Mouse (Mus musculus): Measurements from ENCODE around the gene Dip2a. TPM values are rescaled to one million over a fixed set of nuclear protein-coding genes. Genes with fewer than 3 reads are reported as not detected.

Gene Dip2a
- polyA plus RNA-seq, 1 experiment from 2014 or later = 9.3 TPM

DNA sequence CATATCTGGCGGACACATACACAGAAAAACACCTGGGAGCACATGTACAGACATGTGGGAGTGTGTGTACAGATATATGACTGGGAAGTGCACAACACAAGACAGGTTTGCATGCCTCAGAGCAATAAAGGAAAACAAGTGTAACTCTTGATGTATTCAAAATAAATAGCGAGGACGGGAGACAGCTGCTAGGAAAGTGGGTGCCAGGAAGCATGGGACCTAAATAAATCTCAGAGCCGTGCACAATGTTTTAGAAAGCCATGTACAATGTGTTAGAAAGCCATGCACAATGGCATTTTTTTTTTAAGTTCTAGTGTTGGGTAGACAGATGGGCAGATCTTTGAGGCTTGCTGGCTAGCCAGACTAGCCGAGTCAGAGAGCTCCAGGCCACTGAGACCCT lies 56.0 kb downstream of the Dip2a start:
- no peak overlapping the region for H3K27ac ChIP-seq (replicated peaks; ENCODE audit: low read depth, low read length)
- H3K4me1 ChIP-seq (ENCODE audit: control insufficient read depth, insufficient read depth, low read length) = no peaks in the 10 kb centered on the region
- H3K4me2 ChIP-seq (ENCODE audit: low read length) = no peak overlapping the region
- 93% methylated on average over 5 of the region's 5 CpGs for WGBS
- no peaks in the 10 kb centered on the region for H3K9me3 ChIP-seq (ENCODE audit: control insufficient read depth, low read length)
- DNase-seq = no peak
- H3K4me3 ChIP-seq (replicated peaks; ENCODE audit: low read depth, low read length) = no peak overlapping the region
- ATAC-seq (ENCODE audit: low FRiP score, low TSS enrichment) = no peak
- no peaks in the 10 kb centered on the region for H3K27me3 ChIP-seq (ENCODE audit: control insufficient read depth, insufficient read depth, low read length)
- no peak overlapping the region for H3K9ac ChIP-seq (replicated peaks; ENCODE audit: low read length)
- H3K36me3 ChIP-seq (ENCODE audit: control insufficient read depth, insufficient read depth, low read length) = peaks cover 97% of the 10 kb centered on the region

DNA sequence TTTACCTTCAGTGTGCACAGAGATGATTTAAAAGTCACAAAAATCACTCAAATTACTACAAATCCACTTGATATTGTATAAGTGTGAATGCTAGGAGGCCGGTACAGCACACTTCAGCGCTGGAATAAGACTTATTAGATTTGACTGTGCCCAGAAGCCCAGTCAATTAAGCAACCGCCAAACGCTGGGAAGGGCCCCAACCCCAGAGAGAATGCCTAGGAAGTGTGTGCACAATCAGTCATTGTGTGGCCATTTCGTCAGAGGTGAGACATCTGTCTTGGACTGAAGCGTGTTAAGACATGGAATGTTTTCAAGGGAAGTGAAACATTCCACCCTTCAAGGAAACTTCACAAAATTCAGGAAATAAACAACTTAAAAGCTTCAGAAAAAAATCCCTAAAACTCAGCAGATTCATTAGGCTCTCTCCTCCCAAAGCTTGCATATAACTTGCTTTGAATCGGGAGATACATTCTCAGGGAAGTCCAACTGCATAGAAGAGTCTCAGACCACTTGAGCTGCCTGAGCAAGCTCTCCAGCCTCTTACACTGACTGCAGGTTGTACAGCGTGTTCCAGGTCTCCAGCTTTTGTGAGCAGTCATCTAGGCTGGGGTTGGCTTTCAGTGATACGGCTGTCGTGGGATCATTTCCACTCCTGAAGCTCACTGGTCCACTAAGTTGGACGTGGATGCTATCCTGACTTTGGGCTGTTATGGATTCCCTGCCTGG lies 56.7 kb downstream of the Dip2a start:
- no peak overlapping the region for H3K4me2 ChIP-seq (ENCODE audit: low read length)
- no peaks in the 10 kb centered on the region for H3K27me3 ChIP-seq (ENCODE audit: control insufficient read depth, insufficient read depth, low read length)
- no peak overlapping the region for H3K27ac ChIP-seq (replicated peaks; ENCODE audit: low read depth, low read length)
- WGBS = 85% methylated on average over 11 of the region's 11 CpGs
- H3K9ac ChIP-seq (replicated peaks; ENCODE audit: low read length) = no peak overlapping the region
- no peak for ATAC-seq (ENCODE audit: low FRiP score, low TSS enrichment)
- peaks cover 97% of the 10 kb centered on the region for H3K36me3 ChIP-seq (ENCODE audit: control insufficient read depth, insufficient read depth, low read length)
- DNase-seq = no peak
- no peaks in the 10 kb centered on the region for H3K9me3 ChIP-seq (ENCODE audit: control insufficient read depth, low read length)
- no peak overlapping the region for H3K4me3 ChIP-seq (replicated peaks; ENCODE audit: low read depth, low read length)
- no peaks in the 10 kb centered on the region for H3K4me1 ChIP-seq (ENCODE audit: control insufficient read depth, insufficient read depth, low read length)

DNA sequence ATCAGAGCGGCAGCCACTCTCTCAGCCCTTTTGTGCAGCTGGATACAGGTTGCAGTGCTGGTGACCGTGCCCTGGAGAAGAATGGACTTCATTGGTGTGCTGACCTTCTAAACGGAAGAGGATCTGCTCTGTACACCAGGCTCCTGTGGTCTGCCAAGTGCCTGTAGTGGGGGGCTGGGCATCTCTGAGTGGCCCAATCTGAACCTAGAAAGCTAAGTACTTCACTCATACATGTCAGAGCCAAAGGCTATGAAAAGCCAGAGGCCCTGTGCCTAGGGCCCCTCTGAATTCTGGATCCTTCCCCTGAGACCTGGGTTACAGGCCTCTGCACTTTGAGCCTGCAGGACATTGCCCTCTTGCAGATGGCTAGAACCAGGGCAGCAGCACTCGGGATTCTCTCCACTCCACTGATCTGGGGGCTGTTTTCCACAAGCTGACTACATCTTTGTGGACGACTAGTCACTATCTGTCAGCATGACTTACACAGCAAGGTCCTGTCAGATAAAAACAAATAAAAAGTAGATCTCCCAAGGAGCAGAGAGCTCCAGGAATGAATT lies 66.5 kb downstream of the Dip2a start:
- 66% methylated on average over 5 of the region's 5 CpGs for WGBS
- Histone ChIP-seq H3K36me3 (ENCODE audit: control insufficient read depth, insufficient read depth, low read length) (peaks cover 91% of the 10 kb centered on the region), H3K4me2 (ENCODE audit: low read length) (no peak overlapping the region), H3K4me1 (ENCODE audit: control insufficient read depth, insufficient read depth, low read length) (no peaks in the 10 kb centered on the region), H3K9ac (replicated peaks; ENCODE audit: low read length) (no peak overlapping the region), H3K4me3 (replicated peaks; ENCODE audit: low read depth, low read length) (no peak overlapping the region), H3K27me3 (ENCODE audit: control insufficient read depth, insufficient read depth, low read length) (no peaks in the 10 kb centered on the region), H3K9me3 (ENCODE audit: control insufficient read depth, low read length) (no peaks in the 10 kb centered on the region), H3K27ac (replicated peaks; ENCODE audit: low read depth, low read length) (no peak overlapping the region)
- DNase-seq = no peak
- no peak for ATAC-seq (ENCODE audit: low FRiP score, low TSS enrichment)

DNA sequence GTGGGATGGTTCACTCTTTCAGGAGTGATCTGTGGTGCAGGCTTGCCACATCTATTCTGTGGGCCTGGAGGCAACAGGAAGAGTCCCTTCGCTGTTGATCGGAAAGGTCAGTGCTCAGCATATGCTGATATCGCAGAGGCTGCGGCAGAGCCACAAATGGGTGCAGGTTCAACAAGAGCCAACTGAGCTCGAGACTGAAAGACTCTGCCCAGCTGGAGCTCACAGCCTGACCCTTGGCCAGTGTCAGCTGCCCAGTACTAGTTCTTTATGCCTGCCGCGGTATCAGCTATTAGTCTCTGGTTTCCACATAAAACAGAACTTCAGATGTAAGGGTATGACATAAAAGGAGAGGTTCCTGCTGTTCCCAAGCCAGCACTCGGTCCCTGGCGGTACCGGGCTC lies 69.8 kb downstream of the Dip2a start:
- no peak for ATAC-seq (ENCODE audit: low FRiP score, low TSS enrichment)
- no peak overlapping the region for H3K4me2 ChIP-seq (ENCODE audit: low read length)

DNA sequence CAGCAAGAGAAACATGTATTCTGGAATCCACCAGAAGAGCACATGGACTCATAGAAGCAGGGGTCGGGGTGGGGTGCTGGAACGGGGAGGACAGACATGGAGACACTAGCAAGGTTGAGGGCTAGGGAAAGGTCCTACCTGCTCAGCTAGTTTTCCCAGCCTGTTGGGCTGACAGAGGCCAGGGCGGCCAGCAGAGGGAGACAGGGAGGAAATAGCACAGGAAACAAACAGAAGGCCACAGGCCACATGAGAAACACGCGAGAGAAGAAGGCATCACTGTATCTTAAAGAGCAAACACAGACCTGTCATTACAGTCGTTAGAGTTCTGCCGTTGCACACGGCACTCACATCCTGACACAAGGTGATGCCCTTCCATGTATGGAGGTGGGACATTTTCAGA lies 73.9 kb downstream of the Dip2a start:
- ATAC-seq (ENCODE audit: low FRiP score, low TSS enrichment) = no peak
- Histone ChIP-seq H3K4me3 (replicated peaks; ENCODE audit: low read depth, low read length) (no peak overlapping the region), H3K27me3 (ENCODE audit: control insufficient read depth, insufficient read depth, low read length) (no peaks in the 10 kb centered on the region), H3K4me2 (ENCODE audit: low read length) (no peak overlapping the region), H3K9ac (replicated peaks; ENCODE audit: low read length) (no peak overlapping the region), H3K36me3 (ENCODE audit: control insufficient read depth, insufficient read depth, low read length) (peaks cover 94% of the 10 kb centered on the region), H3K9me3 (ENCODE audit: control insufficient read depth, low read length) (no peaks in the 10 kb centered on the region), H3K27ac (replicated peaks; ENCODE audit: low read depth, low read length) (no peak overlapping the region), H3K4me1 (ENCODE audit: control insufficient read depth, insufficient read depth, low read length) (no peaks in the 10 kb centered on the region)
- WGBS = 57% methylated on average over 8 of the region's 8 CpGs
- DNase-seq = peak; percentile 46

More for the DNA sequence above, 69.8 kb downstream of the Dip2a start:
- DNase-seq = no peak
- Histone ChIP-seq H3K9me3 (ENCODE audit: control insufficient read depth, low read length) (no peaks in the 10 kb centered on the region), H3K9ac (replicated peaks; ENCODE audit: low read length) (no peak overlapping the region), H3K27me3 (ENCODE audit: control insufficient read depth, insufficient read depth, low read length) (no peaks in the 10 kb centered on the region), H3K27ac (replicated peaks; ENCODE audit: low read depth, low read length) (no peak overlapping the region), H3K4me1 (ENCODE audit: control insufficient read depth, insufficient read depth, low read length) (no peaks in the 10 kb centered on the region), H3K36me3 (ENCODE audit: control insufficient read depth, insufficient read depth, low read length) (peaks cover 92% of the 10 kb centered on the region), H3K4me3 (replicated peaks; ENCODE audit: low read depth, low read length) (no peak overlapping the region)
- WGBS = 82% methylated on average over 10 of the region's 10 CpGs

DNA sequence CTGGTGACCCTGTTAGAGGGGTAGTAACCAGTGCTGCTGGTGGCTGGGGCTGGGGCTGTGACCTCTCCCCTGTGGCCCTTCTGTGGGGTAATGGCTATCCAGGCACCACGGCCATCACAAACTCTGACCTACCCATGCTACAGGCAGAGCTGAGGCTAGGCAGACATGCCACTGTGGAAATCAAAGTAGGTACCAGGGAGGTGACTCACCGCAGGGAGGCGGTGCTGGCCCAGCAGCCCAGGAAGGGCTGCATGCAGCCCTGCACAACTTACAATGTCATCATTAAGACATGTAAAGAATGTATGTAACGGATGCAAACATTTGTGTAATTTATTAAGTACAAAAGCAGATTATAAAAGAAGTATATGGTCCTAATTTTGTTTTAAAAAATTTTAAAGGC lies 82.7 kb downstream of the Dip2a start:
- H3K27ac ChIP-seq (replicated peaks; ENCODE audit: low read depth, low read length) = no peak overlapping the region
- H3K4me3 ChIP-seq (replicated peaks; ENCODE audit: low read depth, low read length) = no peak overlapping the region
- H3K4me2 ChIP-seq (ENCODE audit: low read length) = no peak overlapping the region
- no peak overlapping the region for H3K9ac ChIP-seq (replicated peaks; ENCODE audit: low read length)
- no peaks in the 10 kb centered on the region for H3K4me1 ChIP-seq (ENCODE audit: control insufficient read depth, insufficient read depth, low read length)
- H3K9me3 ChIP-seq (ENCODE audit: control insufficient read depth, low read length) = no peaks in the 10 kb centered on the region
- WGBS = 70% methylated on average over 4 of the region's 4 CpGs
- H3K36me3 ChIP-seq (ENCODE audit: control insufficient read depth, insufficient read depth, low read length) = peaks cover 42% of the 10 kb centered on the region
- H3K27me3 ChIP-seq (ENCODE audit: control insufficient read depth, insufficient read depth, low read length) = no peaks in the 10 kb centered on the region
- DNase-seq = no peak
- no peak for ATAC-seq (ENCODE audit: low FRiP score, low TSS enrichment)

DNA sequence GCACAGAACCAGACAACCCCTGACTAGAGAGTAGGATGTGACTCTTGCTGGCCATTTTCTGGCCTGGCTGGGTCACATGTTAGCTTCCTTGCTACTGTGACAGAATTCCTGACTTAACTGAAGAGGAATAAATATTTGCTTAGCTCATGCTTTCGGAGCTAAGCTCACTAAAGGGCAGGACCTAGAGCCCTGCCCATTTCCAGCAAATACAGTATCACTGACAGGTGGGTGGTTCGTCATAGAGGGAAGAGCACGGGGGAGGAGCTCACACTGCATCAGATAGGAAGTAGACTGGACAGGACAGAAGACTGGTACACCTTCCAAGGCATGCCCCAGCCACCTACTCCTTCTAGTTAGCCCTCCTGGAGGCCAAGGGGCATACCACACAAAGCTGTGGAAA lies 83.6 kb downstream of the Dip2a start:
- no peak for ATAC-seq (ENCODE audit: low FRiP score, low TSS enrichment)
- DNase-seq = no peak
- Histone ChIP-seq H3K9ac (replicated peaks; ENCODE audit: low read length) (no peak overlapping the region), H3K27me3 (ENCODE audit: control insufficient read depth, insufficient read depth, low read length) (no peaks in the 10 kb centered on the region), H3K4me1 (ENCODE audit: control insufficient read depth, insufficient read depth, low read length) (no peaks in the 10 kb centered on the region), H3K27ac (replicated peaks; ENCODE audit: low read depth, low read length) (no peak overlapping the region), H3K4me3 (replicated peaks; ENCODE audit: low read depth, low read length) (no peak overlapping the region), H3K36me3 (ENCODE audit: control insufficient read depth, insufficient read depth, low read length) (peaks cover 35% of the 10 kb centered on the region), H3K9me3 (ENCODE audit: control insufficient read depth, low read length) (no peaks in the 10 kb centered on the region), H3K4me2 (ENCODE audit: low read length) (no peak overlapping the region)
- 80% methylated on average over 3 of the region's 3 CpGs for WGBS

DNA sequence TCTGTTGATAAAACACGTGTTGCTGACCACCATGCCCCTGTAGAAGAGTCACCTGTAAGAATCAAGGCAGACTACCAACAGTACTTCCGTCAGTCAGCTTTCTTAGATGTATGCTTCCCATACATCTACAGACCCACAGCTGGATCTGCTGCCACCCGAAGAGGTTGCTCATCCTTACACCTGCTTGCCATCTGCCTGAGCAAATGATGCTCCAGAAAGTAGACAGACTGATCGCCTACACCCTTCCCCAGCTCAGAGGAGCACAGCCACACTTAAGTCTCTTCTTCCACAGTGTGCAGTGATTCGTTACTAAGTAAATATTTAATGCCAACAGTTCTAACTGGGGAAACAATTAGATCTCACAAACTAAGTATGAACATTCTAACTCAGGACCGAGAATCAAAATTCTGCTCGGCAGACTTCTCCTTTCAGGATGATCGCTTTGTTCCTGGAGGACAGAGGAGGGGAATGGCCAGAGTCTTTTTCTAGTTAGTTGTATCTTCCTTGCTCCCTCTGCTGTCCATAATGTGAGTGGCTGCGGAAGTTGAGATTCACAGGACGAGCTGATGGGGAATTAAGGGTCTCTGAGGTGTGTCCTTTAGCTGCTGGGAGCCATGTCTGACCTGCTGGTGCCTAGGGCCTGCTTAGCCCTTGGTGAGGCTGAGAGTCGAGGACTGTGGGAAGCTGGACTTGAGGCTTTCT lies 84.6 kb downstream of the Dip2a start:
- Histone ChIP-seq H3K9ac (replicated peaks; ENCODE audit: low read length) (no peak overlapping the region), H3K27ac (replicated peaks; ENCODE audit: low read depth, low read length) (no peak overlapping the region; the same call in 1 of the 2 replicates), H3K9me3 (ENCODE audit: control insufficient read depth, low read length) (no peaks in the 10 kb centered on the region), H3K4me3 (replicated peaks; ENCODE audit: low read depth, low read length) (no peak overlapping the region), H3K4me1 (ENCODE audit: control insufficient read depth, insufficient read depth, low read length) (no peaks in the 10 kb centered on the region), H3K4me2 (ENCODE audit: low read length) (no peak overlapping the region), H3K27me3 (ENCODE audit: control insufficient read depth, insufficient read depth, low read length) (no peaks in the 10 kb centered on the region), H3K36me3 (ENCODE audit: control insufficient read depth, insufficient read depth, low read length) (peaks cover 25% of the 10 kb centered on the region)
- DNase-seq (peak; percentile 73), ATAC-seq (ENCODE audit: low FRiP score, low TSS enrichment) (no peak)
- 58% methylated on average over 11 of the region's 11 CpGs for WGBS

Data from midbrain, embryonic 14.5 days (tissue).